Mouse (Mus musculus): ENCODE measurements around the gene Med12l.
"Not testable (repeated sequence)": the region's sequence is repeated elsewhere in the genome, so short reads cannot be mapped to it uniquely, and the experiment has no call there.

Gene Med12l

GRCm38 (mm10) chr3:59022971-59023370 lies 17.3 kb downstream of the Med12l start:
- no peak for DNase-seq

GRCm38 (mm10) chr3:59024531-59025192 lies 19.0 kb downstream of the Med12l start:
- DNase-seq: no peak

DNA sequence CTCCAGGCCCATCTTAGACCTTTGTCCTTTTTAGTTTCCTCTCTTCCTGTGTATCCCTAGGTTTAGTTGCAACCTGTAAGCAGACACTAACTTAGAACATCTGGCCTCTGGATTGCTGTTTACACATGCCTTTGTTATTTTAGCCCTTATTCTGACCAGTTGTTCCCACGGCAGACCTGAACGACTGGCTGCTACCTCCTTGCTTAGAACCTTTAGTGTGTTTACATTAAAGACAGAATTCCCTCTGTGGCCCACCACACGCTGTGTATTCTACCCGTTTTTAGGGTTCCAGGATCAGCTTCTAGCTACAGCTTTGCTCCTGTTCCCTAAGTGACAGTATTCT lies 19.5 kb downstream of the Med12l start:
- no peak for DNase-seq

DNA sequence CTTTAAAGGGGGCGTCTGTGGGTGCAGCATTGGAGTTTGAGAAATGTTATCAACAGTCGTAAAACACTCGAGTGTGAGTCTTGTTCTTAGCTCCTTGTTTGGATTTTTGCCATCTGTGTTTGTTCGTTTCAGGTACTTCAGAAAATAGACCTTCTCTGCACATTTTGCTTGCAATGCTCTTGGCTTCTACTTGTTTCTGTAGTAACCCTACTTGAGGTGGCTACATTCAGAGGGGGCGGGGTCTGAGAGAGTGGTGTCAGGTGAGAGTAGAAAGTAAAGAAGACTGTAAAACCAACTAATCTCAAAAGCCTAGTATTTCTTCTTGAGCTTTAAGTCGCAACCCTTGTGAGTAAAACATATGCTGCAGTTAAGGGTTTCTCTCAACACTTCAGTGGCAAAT lies 23.1 kb downstream of the Med12l start:
- no peak for DNase-seq

- no peak for DNase-seq
These were observed 25.4 kb downstream of the Med12l start for GRCm38 (mm10) chr3:59030986-59031385.

DNA sequence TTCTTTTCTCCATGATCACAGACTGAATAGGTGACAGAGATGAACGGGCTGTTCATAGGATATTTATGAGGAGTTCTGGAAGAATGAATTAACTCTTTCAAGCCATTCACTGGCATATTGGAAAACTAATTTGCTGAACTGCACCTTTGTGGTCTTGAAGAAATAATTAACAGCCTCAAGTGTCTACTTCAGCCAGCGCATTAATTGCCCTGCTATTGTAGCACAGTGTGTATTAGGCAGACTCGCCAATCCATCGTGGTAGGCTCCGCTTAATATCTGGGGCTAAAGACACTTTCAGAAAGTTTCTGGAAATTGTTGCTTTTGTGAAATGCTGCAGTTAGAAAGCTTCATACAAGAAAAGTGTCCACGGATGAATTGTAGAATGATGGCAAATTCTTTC lies 35.9 kb downstream of the Med12l start:
- DNase-seq: no peak

- DNase-seq: no peak
These were observed 49.4 kb downstream of the Med12l start for GRCm38 (mm10) chr3:59054834-59055535.

GRCm38 (mm10) chr3:59059022-59059541 lies 53.5 kb downstream of the Med12l start:
- DNase-seq: peak; percentile 57

GRCm38 (mm10) chr3:59060131-59060530 lies 54.5 kb downstream of the Med12l start:
- no peak for DNase-seq

- DNase-seq: no peak
These were observed 56.5 kb downstream of the Med12l start for GRCm38 (mm10) chr3:59062141-59062540.

DNA sequence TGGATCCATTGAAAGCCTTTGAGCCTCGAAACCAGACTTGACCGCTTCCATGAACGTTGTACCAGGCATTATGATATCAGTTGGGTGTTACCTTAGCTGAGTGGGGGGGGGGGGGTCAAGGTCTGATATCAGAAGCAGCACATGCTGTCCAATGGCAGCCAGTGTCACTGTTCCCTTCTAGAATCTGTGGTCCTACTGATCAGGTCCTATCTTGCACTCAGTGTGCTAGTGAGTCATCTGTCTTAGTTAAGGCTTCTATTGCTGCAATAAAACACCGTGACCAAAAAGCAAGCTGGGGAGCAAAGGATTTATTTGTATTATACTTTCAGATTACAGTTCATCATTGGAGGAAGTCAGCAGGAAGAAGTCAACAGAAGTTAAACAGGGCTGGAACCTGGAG lies 57.8 kb downstream of the Med12l start:
- DNase-seq: no peak

DNA sequence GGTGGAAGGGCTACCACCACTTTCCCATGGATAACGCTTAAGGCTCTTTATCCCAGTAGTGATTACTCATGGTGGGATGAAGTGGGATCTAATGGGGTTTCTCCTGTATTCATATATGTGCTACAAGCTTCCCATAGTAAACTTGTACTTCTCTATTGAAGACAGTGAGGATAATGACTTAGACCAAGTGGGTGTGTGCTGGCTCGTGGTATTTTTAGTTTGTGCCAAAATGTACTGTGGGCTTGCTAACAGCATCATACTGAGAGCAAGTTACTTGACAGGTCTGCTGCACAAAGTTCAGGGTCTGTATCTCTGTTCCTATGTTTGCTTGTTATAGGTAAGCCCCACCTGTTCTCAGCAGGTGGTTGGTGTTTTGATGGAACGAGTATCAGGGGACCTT lies 60.3 kb downstream of the Med12l start:
- DNase-seq: no peak

DNA sequence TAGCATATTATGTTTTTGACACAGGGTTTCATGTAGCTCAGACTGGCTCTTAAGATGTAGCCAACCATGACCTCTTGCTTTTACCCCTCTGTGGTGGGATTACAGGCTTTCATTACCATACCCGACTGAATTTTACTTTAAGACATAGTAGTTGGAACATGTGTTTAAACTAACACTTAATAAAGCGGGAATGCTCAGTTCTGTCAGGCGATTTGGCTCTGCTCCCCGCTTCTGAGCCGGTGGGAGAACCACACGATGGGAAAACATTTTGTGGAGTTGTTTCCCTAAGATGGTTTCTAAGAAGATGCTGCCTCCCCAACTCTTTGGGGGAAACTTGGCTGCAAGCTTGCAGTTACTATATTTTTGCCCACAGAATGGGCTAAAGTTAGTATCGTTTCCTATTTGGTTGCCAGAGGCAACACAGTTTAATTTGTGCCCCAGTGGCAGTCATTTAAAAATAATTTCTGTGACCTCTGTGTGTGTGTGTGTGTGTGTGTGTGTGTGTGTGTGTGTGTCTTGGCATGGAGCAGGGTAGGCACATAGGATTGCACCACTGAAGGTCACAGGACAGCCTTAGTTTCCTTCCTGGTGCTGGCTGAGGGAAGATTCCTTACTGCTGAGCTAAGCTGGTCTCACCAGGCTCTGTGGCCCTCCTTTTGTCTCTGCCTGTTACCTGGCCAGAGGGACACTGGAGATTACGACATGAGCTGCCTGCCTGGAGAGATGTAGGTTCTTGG lies 61.1 kb downstream of the Med12l start:
- no peak for DNase-seq

- not testable (repeated sequence) for DNase-seq
These were observed 63.4 kb downstream of the Med12l start for GRCm38 (mm10) chr3:59069071-59069470.

DNA sequence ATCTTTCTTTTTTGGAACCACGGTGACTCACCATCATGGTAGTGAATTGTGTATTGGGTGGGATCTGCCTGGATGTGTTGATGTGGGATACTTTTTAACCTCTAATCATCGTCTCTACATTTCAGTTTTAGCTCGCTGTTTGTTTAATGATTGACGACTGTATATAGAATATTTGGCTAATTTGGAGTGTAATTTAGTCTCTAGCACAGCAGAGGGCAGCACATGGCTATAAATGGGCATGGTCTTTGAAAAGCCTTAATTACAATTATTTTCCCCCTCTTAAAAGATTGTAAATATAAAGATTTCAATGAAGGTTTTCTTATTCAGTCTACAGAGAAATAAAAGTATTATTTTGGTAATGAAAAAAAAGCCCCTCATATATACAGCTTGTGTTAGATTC lies 71.7 kb downstream of the Med12l start:
- peak; percentile 35 for DNase-seq

DNA sequence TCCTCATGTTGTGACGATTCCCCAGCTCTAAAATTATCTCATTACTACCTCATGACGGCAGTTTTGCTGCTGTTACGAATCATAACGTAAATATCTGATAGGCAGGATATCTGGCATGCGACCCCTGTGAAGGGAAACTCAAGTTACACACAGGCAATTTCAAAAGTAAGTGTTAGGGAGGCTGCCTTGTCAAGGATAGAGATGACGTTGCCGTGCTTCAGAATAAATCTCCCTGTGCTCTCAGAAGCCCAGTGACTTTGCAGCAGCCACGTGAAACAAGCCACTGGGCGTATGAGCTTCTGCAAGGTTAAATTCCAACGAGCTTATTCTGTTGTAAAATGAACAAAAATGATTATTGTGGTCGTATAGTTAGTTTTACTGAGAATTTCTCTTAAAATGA lies 73.0 kb downstream of the Med12l start:
- no peak for DNase-seq

GRCm38 (mm10) chr3:59079327-59079726 lies 73.7 kb downstream of the Med12l start:
- DNase-seq: peak; percentile 75

DNA sequence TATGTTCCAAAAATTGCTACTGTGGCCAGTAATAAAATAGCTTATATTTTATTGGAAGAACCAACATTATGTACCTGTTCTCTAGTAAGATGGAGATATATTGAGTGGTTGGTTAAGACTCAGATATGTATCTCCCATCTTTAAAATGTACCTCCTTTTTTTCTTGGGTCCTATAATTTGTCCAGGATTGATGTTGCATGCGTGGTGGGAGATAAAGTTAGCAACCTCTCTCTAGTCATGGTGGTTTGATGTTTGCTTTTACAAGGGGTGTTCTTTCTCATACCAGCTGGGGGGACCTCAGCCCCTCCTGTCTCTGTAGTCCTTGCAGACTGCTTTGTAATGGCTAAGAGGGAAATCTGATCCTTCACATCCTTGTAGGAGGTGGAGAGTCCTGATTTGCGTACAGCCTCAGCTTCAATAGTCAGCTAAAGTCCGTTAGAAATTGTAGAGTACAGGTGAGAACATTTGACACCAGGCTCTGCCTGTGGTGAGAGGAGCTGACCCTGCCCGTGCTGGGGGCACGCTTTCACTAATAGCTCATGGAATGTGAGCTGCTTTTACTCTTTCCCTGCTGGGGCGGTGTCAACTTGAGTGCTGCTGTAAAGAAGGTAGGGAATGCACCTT lies 74.8 kb downstream of the Med12l start:
- DNase-seq: no peak

GRCm38 (mm10) chr3:59080919-59081318 lies 75.3 kb downstream of the Med12l start:
- DNase-seq: peak; percentile 74

GRCm38 (mm10) chr3:59092702-59093101 lies 87.1 kb downstream of the Med12l start:
- DNase-seq: no peak

GRCm38 (mm10) chr3:59097421-59097820 lies 91.8 kb downstream of the Med12l start:
- DNase-seq: no peak

- DNase-seq: no peak
These were observed 92.9 kb downstream of the Med12l start for GRCm38 (mm10) chr3:59098540-59098939.

DNA sequence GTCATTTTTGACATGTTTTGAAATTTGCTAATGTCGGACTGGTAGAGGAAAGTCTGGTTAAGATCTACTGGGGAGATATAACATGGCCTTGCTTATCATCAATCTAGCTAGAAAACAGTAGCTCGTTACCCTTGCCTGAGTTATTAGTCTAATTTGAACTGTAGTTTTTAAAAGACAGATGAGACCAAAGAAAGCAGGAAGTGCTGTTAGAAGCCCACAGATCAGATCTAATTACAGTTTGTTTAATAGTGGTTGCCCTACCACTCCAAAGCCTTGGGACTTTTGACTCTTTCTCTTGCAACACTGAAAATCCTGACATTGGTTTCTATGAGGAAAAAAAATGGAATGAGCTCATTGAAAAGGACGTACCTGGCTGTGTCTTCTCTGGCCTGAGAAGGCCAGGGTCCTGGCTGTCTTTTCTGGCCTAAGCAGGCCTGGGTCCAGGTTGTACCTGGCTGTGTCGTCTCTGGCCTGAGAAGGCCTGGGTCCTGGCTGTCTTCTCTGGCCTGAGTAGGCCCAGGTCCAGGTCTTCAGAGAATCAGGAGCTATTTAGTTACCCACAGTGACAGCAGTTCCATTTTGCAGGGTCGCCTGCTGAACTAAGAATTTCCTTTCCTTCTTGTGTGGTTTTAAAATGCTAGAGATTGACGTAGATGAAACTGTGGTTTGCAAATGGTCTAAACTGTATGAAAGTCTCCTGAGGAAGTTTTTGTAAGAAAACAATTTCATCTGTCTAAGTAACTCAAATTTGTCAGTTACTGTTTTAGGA lies 95.8 kb downstream of the Med12l start, which contains the start of gene Gpr171:
Gene Gpr171 (minus strand): TSS at position 604 of the 769 bp plus-strand sequence.
- DNase-seq: peak; percentile 41
